Mouse (Mus musculus) lung, embryonic 14.5 days (tissue): ENCODE data around the gene Grm2. TPM values are rescaled to one million over a fixed set of nuclear protein-coding genes. Genes with fewer than 3 reads are reported as not detected.

Source experiments
- ATAC-seq: fragments of 200-750 bp; cut with Nextera tagmentation; 2 replicates; pipeline ENCODE4 v1.8.0; 2017; ENCODE audit warnings: mild to moderate bottlenecking, moderate TSS enrichment, moderate library complexity; ENCODE audit not compliant: insufficient read depth
- DNase-seq: peaks from one replicate; pipeline ENCODE4 v3.0.0-alpha.2; 2015
- H3K27ac ChIP-seq: fragments of 300-500 bp; sonication (generic); 2 replicates; pipeline ENCODE4 v1.5.1; 2014; ENCODE audit warnings: low read depth, mild to moderate bottlenecking, moderate library complexity
- H3K27me3 ChIP-seq: fragments of 300-500 bp; sonication (generic); 2 replicates; pipeline ENCODE4 v1.6.1; 2014; ENCODE audit warnings: low read length, control low read depth; ENCODE audit not compliant: insufficient read depth
- H3K36me3 ChIP-seq: fragments of 300-500 bp; sonication (generic); 2 replicates; pipeline ENCODE4 v1.6.1; 2014; ENCODE audit warnings: control low read depth; ENCODE audit not compliant: insufficient read depth
- H3K4me1 ChIP-seq: fragments of 300-500 bp; sonication (generic); 2 replicates; pipeline ENCODE4 v1.6.1; 2014; ENCODE audit warnings: antibody characterized with exemption, control low read depth; ENCODE audit not compliant: insufficient read depth
- H3K4me2 ChIP-seq: fragments of 300-500 bp; sonication (generic); 2 replicates; pipeline ENCODE4 v1.6.1; 2014; ENCODE audit warnings: mild to moderate bottlenecking
- H3K4me3 ChIP-seq: fragments of 300-500 bp; sonication (generic); 2 replicates; pipeline ENCODE4 v1.5.1; 2014; ENCODE audit warnings: low read depth, low read length
- H3K9ac ChIP-seq: fragments of 300-500 bp; sonication (generic); 2 replicates; pipeline ENCODE4 v1.6.1; 2014
- H3K9me3 ChIP-seq: fragments of 300-500 bp; sonication (generic); 2 replicates; pipeline ENCODE4 v1.6.1; 2016; ENCODE audit warnings: low read depth, low read length, control low read depth
- CTCF ChIP-seq: IDR thresholded peaks from 2 replicates; pipeline ENCODE4 v1.5.1; 2016; ENCODE audit warnings: antibody characterized with exemption, low read depth
- WGBS: fragments of 180-500 bp; shearing (Covaris S2); extraction: QIAGEN DNeasy Blood & Tissue Kit; methylation state at CpG from one replicate; pipeline ENCODE4 v1.1.7; 2014; 5-methylcytosine and 5-hydroxymethylcytosine counted together
- polyA plus RNA-seq: library from polyadenylated mRNA; unstranded; fragments of >200 nt; fragmentation: Nextera tagmentation; extraction: Ambion mirVana; gene quantifications from 2 replicates; pipeline ENCODE4 v1.2.1, GENCODE M21; 2014

Gene Grm2
- polyA plus RNA-seq, 1 experiment from 2014 or later, result not detected

GRCm38 (mm10) chr9:106684093-106684872 is 28.4 kb upstream of the Grm2 start:
- H3K4me2 ChIP-seq, result peak overlapping the region; percentile 85
- no peaks in the 10 kb centered on the region for H3K27me3 ChIP-seq
- no peak overlapping the region for H3K27ac ChIP-seq
- no peak for DNase-seq
- peak overlapping the region; percentile 82 for H3K9ac ChIP-seq
- TF ChIP-seq CTCF, result no peak
- H3K4me1 ChIP-seq, result no peaks in the 10 kb centered on the region; the same call in 1 of the 2 replicates
- peaks cover 18% of the 10 kb centered on the region; the same call in 1 of the 2 replicates for H3K36me3 ChIP-seq
- peak overlapping the region; percentile 78 for H3K4me3 ChIP-seq
- no peaks in the 10 kb centered on the region for H3K9me3 ChIP-seq
- 65% methylated on average over 6 of the region's 6 CpGs for WGBS
- no peak for ATAC-seq

GRCm38 (mm10) chr9:106681026-106681425 is 25.1 kb upstream of the Grm2 start:
- TF ChIP-seq CTCF, result no peak
- no peak for DNase-seq
- no peaks in the 10 kb centered on the region for H3K9me3 ChIP-seq
- H3K36me3 ChIP-seq, result peaks cover 22% of the 10 kb centered on the region
- H3K27ac ChIP-seq, result no peak overlapping the region
- H3K4me1 ChIP-seq, result no peaks in the 10 kb centered on the region; the same call in 1 of the 2 replicates
- 88% methylated on average over 9 of the region's 9 CpGs for WGBS
- H3K9ac ChIP-seq, result no peak overlapping the region
- H3K4me3 ChIP-seq, result no peak overlapping the region
- ATAC-seq, result no peak
- H3K4me2 ChIP-seq, result no peak overlapping the region
- H3K27me3 ChIP-seq, result no peaks in the 10 kb centered on the region

- WGBS, result 66% methylated on average over 4 of the region's 4 CpGs
- TF ChIP-seq CTCF, result no peak
- Histone ChIP-seq H3K9ac (no peak overlapping the region), H3K4me2 (no peak overlapping the region), H3K36me3 (peaks cover 30% of the 10 kb centered on the region), H3K4me1 (no peaks in the 10 kb centered on the region), H3K4me3 (no peak overlapping the region), H3K27ac (no peak overlapping the region), H3K27me3 (no peaks in the 10 kb centered on the region), H3K9me3 (no peaks in the 10 kb centered on the region)
- ATAC-seq, result no peak
- no peak for DNase-seq
Observed at GRCm38 (mm10) chr9:106678242-106678641, 22.4 kb upstream of the Grm2 start.

GRCm38 (mm10) chr9:106677702-106678101 is 21.8 kb upstream of the Grm2 start:
- Histone ChIP-seq H3K27me3 (no peaks in the 10 kb centered on the region), H3K27ac (no peak overlapping the region), H3K4me1 (no peaks in the 10 kb centered on the region), H3K9me3 (no peaks in the 10 kb centered on the region), H3K9ac (no peak overlapping the region), H3K4me2 (no peak overlapping the region), H3K4me3 (no peak overlapping the region), H3K36me3 (peaks cover 33% of the 10 kb centered on the region)
- TF ChIP-seq CTCF, result no peak
- WGBS, result 79% methylated on average over 5 of the region's 5 CpGs
- DNase-seq (no peak), ATAC-seq (no peak)

DNA sequence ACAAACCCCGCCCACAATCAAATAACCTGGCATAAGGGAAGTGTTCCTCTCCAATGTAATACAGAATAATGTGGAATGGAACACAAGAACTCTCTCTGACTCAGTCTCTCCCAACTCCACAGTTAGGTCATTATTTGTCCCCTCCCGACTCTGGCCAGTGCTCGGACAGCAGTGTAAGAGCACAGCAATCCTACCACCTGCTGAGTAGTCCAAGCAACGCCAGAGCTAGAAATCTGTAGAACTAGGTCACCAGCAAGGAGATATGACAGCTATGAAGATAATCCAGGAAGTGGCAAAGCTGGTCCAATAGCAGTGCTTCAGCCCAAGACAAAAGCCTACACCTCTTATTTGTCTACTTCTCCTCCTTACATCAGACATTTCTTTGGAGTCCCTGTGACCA is 20.7 kb upstream of the Grm2 start:
- TF ChIP-seq CTCF, result no peak
- Histone ChIP-seq H3K9me3 (no peaks in the 10 kb centered on the region), H3K9ac (no peak overlapping the region), H3K27me3 (no peaks in the 10 kb centered on the region), H3K4me2 (no peak overlapping the region), H3K27ac (no peak overlapping the region), H3K4me3 (no peak overlapping the region), H3K36me3 (peaks cover 33% of the 10 kb centered on the region), H3K4me1 (no peaks in the 10 kb centered on the region)
- 76% methylated on average over 4 of the region's 4 CpGs for WGBS
- DNase-seq, result no peak
- ATAC-seq, result no peak

GRCm38 (mm10) chr9:106675965-106676364 is 20.1 kb upstream of the Grm2 start:
- DNase-seq (no peak), ATAC-seq (peak; percentile 13; the same call in 1 of the 2 replicates)
- Histone ChIP-seq H3K27ac (no peak overlapping the region), H3K36me3 (peaks cover 38% of the 10 kb centered on the region), H3K9me3 (no peaks in the 10 kb centered on the region), H3K4me3 (no peak overlapping the region), H3K27me3 (no peaks in the 10 kb centered on the region), H3K4me2 (no peak overlapping the region), H3K9ac (no peak overlapping the region), H3K4me1 (no peaks in the 10 kb centered on the region)
- 69% methylated on average over 9 of the region's 9 CpGs for WGBS
- no peak for TF ChIP-seq CTCF

GRCm38 (mm10) chr9:106675480-106675879 is 19.6 kb upstream of the Grm2 start:
- ATAC-seq, result peak; percentile 68; the same call in 1 of the 2 replicates
- peaks cover 33% of the 10 kb centered on the region for H3K36me3 ChIP-seq
- WGBS, result 0% methylated on average over 1 of the region's 1 CpGs

More at GRCm38 (mm10) chr9:106675480-106675879, 19.6 kb upstream of the Grm2 start:
- peak; percentile 92 for DNase-seq
- TF ChIP-seq CTCF, result peak; percentile 97
- no peak overlapping the region for H3K4me2 ChIP-seq
- H3K27me3 ChIP-seq, result no peaks in the 10 kb centered on the region
- no peak overlapping the region for H3K9ac ChIP-seq
- no peaks in the 10 kb centered on the region for H3K4me1 ChIP-seq
- H3K27ac ChIP-seq, result no peak overlapping the region
- no peak overlapping the region for H3K4me3 ChIP-seq
- no peaks in the 10 kb centered on the region for H3K9me3 ChIP-seq
